Mouse (Mus musculus) kidney, embryonic 15.5 days (tissue): ENCODE data around the gene Syce3. TPM values are rescaled to one million over a fixed set of nuclear protein-coding genes. Genes with fewer than 3 reads are reported as not detected.
A peak's percentile ranks its signal among the peaks of the same experiment; 100 is the strongest.

ENCODE experiments used
- ATAC-seq: fragments of 200-750 bp; cut with Nextera tagmentation; replicated peaks from 2 replicates; pipeline ENCODE4 v1.8.0; 2017; ENCODE audit warnings: moderate TSS enrichment; ENCODE audit not compliant: low FRiP score
- H3K27ac ChIP-seq: fragments of 300-500 bp; sonication (generic); 2 replicates; pipeline ENCODE4 v1.5.1; 2015; ENCODE audit warnings: mild to moderate bottlenecking, inconsistent platforms
- H3K27me3 ChIP-seq: fragments of 300-500 bp; sonication (generic); 2 replicates; pipeline ENCODE4 v1.6.1; 2015; ENCODE audit warnings: inconsistent platforms
- H3K36me3 ChIP-seq: fragments of 300-500 bp; sonication (generic); 2 replicates; pipeline ENCODE4 v1.6.1; 2015; ENCODE audit warnings: inconsistent platforms
- H3K4me1 ChIP-seq: fragments of 300-500 bp; sonication (generic); 2 replicates; pipeline ENCODE4 v1.6.1; 2015; ENCODE audit warnings: inconsistent platforms
- H3K4me2 ChIP-seq: fragments of 300-500 bp; sonication (generic); 2 replicates; pipeline ENCODE4 v1.6.1; 2015; ENCODE audit warnings: moderate library complexity, mild to moderate bottlenecking, inconsistent platforms
- H3K4me3 ChIP-seq: fragments of 300-500 bp; sonication (generic); replicated peaks from 2 replicates; pipeline ENCODE4 v1.5.1; 2015; ENCODE audit warnings: mild to moderate bottlenecking, inconsistent platforms
- H3K9ac ChIP-seq: fragments of 300-500 bp; sonication (generic); 2 replicates; pipeline ENCODE4 v1.6.1; 2015; ENCODE audit warnings: mild to moderate bottlenecking, inconsistent platforms
- H3K9me3 ChIP-seq: fragments of 300-500 bp; sonication (generic); replicated peaks from 2 replicates; pipeline ENCODE4 v1.6.1; 2016; ENCODE audit warnings: inconsistent platforms
- WGBS: fragments of 180-500 bp; shearing (Covaris S2); methylation state at CpG from one replicate; pipeline ENCODE4 v1.1.7; 2015; ENCODE audit warnings: mixed read lengths; 5-methylcytosine and 5-hydroxymethylcytosine counted together
- polyA plus RNA-seq: library from polyadenylated mRNA; unstranded; fragments of >200 nt; fragmentation: Nextera tagmentation; extraction: Ambion mirVana; gene quantifications from 2 replicates; pipeline ENCODE4 v1.2.1, GENCODE M21; 2015

Syce3 gene
- polyA plus RNA-seq, 1 experiment from 2014 or later = not detected

- Histone ChIP-seq H3K9me3 (no peaks in the 10 kb centered on the region), H3K27ac (no peak within 1 kb of the TSS), H3K4me1 (peaks cover 49% of the 10 kb centered on the region), H3K4me3 (peak within 1 kb of the TSS; percentile 4; the same call in 1 of the 2 replicates), H3K27me3 (peaks cover 57% of the 10 kb centered on the region), H3K4me2 (peak within 1 kb of the TSS; percentile 40), H3K9ac (no peak within 1 kb of the TSS), H3K36me3 (peaks cover 8% of the 10 kb centered on the region)
- ATAC-seq = no peak
- WGBS = 19% methylated on average over 16 of the region's 16 CpGs
Observed at GRCm38 (mm10) chr15:89376957-89377356, 33.3 kb downstream of the Syce3 start, which contains the start of gene Tymp. Gene Tymp (minus strand): TSS chr15:89377039.

DNA sequence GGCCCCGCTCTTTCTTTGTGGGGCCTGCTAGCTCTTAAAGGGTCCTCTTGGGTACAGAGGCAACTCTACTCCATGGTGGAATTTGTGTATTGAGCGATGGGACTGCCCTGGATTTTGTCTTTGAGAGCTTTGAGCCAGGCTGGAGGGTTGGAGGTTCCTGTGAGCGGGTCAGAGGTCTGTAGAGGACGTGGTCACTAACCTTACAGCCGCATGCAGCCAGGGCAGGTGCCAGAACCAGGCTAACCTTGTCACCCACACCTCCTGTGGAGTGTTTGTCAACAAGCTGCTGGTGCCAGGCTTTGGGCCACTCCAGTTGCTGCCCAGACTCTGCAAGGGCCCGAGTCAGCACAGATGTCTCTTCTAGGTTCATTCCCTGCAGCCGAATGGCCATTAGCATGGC is 34.3 kb downstream of the Syce3 start:
- no peak overlapping the region for H3K4me3 ChIP-seq
- WGBS = 78% methylated on average over 7 of the region's 7 CpGs
- H3K36me3 ChIP-seq = peaks cover 18% of the 10 kb centered on the region
- peaks cover 51% of the 10 kb centered on the region for H3K27me3 ChIP-seq
- peaks cover 49% of the 10 kb centered on the region for H3K4me1 ChIP-seq
- H3K9me3 ChIP-seq = no peaks in the 10 kb centered on the region
- no peak overlapping the region for H3K9ac ChIP-seq
- no peak overlapping the region for H3K27ac ChIP-seq
- ATAC-seq = no peak
- H3K4me2 ChIP-seq = no peak overlapping the region

GRCm38 (mm10) chr15:89374801-89375534 is 35.3 kb downstream of the Syce3 start:
- peaks cover 49% of the 10 kb centered on the region for H3K4me1 ChIP-seq
- no peak overlapping the region for H3K4me2 ChIP-seq
- peaks cover 28% of the 10 kb centered on the region for H3K36me3 ChIP-seq
- peaks cover 42% of the 10 kb centered on the region for H3K27me3 ChIP-seq
- ATAC-seq = no peak
- H3K9me3 ChIP-seq = no peaks in the 10 kb centered on the region
- H3K9ac ChIP-seq = 0 out of 2 replicates have a peak overlapping the region, but pooled peaks have one; percentile 79
- 92% methylated on average over 17 of the region's 17 CpGs for WGBS
- H3K4me3 ChIP-seq = 0 out of 2 replicates have a peak overlapping the region, but pooled peaks have one; percentile 69
- H3K27ac ChIP-seq = no peak overlapping the region

- Histone ChIP-seq H3K4me3 (peak overlapping the region; percentile 69), H3K9ac (peak overlapping the region; percentile 79), H3K4me2 (peak overlapping the region; percentile 95), H3K27me3 (peaks cover 37% of the 10 kb centered on the region), H3K9me3 (no peaks in the 10 kb centered on the region), H3K4me1 (peaks cover 47% of the 10 kb centered on the region), H3K27ac (peak overlapping the region; percentile 97), H3K36me3 (peaks cover 35% of the 10 kb centered on the region)
- ATAC-seq = no peak
- WGBS = 45% methylated on average over 9 of the region's 9 CpGs
Observed at GRCm38 (mm10) chr15:89374340-89374739, 36.0 kb downstream of the Syce3 start.

DNA sequence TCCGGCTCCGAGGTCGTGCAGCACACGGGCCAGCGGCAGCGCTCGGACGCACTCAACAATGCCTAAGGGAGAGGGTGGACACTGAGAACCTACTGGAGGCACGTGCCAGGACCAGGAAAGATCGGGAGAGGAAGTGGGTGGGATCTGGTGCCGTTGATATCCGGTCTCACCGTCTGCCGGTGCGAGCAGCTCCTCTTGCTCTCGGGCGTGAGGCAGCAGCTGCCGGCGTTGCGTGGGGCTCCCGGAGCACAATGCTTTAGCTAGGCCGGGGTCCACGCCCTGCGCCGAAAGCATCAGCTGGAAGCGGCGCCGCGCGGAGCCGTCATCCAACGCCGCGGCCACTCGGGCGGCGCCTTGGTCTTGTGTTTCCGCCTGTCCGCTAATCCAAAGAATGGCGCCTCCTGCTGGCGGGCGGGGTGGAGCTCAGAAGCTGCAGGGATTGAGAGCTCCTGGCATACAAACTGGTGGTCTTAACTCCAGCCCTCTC is 36.5 kb downstream of the Syce3 start, which contains the start of gene Sco2:
TSS of gene Sco2 (minus strand) at position 85 of the 487 bp plus-strand sequence.
- H3K36me3 ChIP-seq = peaks cover 40% of the 10 kb centered on the region
- WGBS = under 1% methylated on average over 42 of the region's 42 CpGs

DNA sequence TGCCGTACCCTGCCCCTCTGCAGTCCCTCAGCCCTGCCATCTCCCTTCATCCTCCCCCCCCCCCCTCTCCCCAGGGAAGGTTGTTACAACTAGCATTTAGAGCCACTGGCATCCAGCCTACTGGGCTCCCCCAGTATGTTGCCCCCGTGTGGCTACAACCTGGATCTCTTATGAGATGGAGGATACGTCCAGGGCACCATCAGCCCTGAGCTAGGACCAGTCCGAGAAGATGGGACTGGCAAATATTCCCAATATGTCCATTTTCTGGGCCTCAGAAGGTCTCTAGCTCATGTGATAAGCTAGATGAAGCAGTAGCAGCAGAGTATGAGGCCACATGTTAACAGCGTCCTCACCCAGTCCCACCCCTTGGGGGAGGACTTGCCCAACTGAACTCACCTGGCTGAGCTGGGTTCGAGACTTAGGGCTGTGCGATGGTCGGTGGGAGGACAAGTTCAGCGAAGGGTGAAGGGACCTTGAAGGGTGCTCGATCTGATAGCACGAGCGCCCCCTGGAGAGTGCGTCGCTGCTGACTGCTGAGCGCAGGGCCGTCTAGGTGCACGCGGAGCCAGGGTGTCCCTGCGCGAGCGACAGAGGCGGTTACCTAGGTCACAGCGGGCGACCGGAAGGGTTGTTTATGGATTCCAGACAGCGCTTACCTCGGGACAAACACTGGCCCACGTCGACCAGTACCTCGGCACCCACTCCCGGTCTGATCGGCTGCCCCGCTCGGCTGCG is 37.1 kb downstream of the Syce3 start:
- under 1% methylated on average over 35 of the region's 35 CpGs for WGBS
- H3K4me3 ChIP-seq = peak overlapping the region; percentile 69
- peaks cover 36% of the 10 kb centered on the region for H3K4me1 ChIP-seq

More for the DNA sequence above, 36.5 kb downstream of the Syce3 start, which contains the start of gene Sco2:
- peak; percentile 80 for ATAC-seq
- H3K27me3 ChIP-seq = peaks cover 31% of the 10 kb centered on the region
- H3K4me1 ChIP-seq = peaks cover 42% of the 10 kb centered on the region
- H3K4me2 ChIP-seq = peak within 1 kb of the TSS; percentile 95
- no peaks in the 10 kb centered on the region for H3K9me3 ChIP-seq
- peak within 1 kb of the TSS; percentile 97 for H3K27ac ChIP-seq
- peak within 1 kb of the TSS; percentile 79 for H3K9ac ChIP-seq
- H3K4me3 ChIP-seq = peak within 1 kb of the TSS; percentile 69

GRCm38 (mm10) chr15:89372536-89372935 is 37.8 kb downstream of the Syce3 start:
- Histone ChIP-seq H3K9ac (peak overlapping the region; percentile 79; the same call in 1 of the 2 replicates), H3K36me3 (peaks cover 53% of the 10 kb centered on the region), H3K27me3 (peaks cover 19% of the 10 kb centered on the region), H3K27ac (peak overlapping the region; percentile 97; the same call in 1 of the 2 replicates), H3K4me1 (peaks cover 30% of the 10 kb centered on the region), H3K4me2 (peak overlapping the region; percentile 95), H3K4me3 (peak overlapping the region; percentile 69), H3K9me3 (no peaks in the 10 kb centered on the region)
- no peak for ATAC-seq
- 79% methylated on average over 7 of the region's 7 CpGs for WGBS

More for the DNA sequence above, 37.1 kb downstream of the Syce3 start:
- H3K27me3 ChIP-seq = peaks cover 25% of the 10 kb centered on the region
- peaks cover 46% of the 10 kb centered on the region for H3K36me3 ChIP-seq
- peak; percentile 87 for ATAC-seq
- H3K9me3 ChIP-seq = no peaks in the 10 kb centered on the region
- peak overlapping the region; percentile 97 for H3K27ac ChIP-seq
- H3K4me2 ChIP-seq = peak overlapping the region; percentile 95
- peak overlapping the region; percentile 79 for H3K9ac ChIP-seq

DNA sequence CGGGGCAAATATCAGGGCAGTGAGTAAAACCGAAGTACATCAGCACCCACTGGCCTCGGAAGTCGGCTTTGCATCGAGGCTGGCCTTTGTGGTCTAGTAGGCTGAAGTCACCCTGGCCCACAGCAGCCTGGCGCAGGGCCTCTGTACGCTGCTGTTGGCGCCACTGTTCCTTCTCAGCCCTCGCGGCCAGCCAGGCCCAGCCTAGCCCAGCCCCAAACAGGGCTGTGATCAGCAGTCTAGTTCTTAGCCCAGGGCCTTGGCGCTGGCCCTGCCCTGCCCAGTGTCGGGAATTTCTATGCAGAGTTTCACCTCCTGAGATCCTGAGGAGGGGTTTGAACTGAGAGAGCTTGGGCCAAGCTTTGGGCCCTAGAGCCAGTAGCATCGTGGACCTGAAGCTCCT is 38.2 kb downstream of the Syce3 start:
- peaks cover 57% of the 10 kb centered on the region for H3K36me3 ChIP-seq
- no peak overlapping the region for H3K27ac ChIP-seq

GRCm38 (mm10) chr15:89365141-89365551 is 45.2 kb downstream of the Syce3 start:
- Histone ChIP-seq H3K9me3 (no peaks in the 10 kb centered on the region), H3K4me1 (no peaks in the 10 kb centered on the region), H3K27ac (no peak overlapping the region), H3K4me2 (no peak overlapping the region), H3K27me3 (no peaks in the 10 kb centered on the region), H3K9ac (no peak overlapping the region), H3K36me3 (peaks cover 100% of the 10 kb centered on the region), H3K4me3 (no peak overlapping the region)
- ATAC-seq = no peak
- WGBS = 92% methylated on average over 4 of the region's 4 CpGs

More for the DNA sequence above, 38.2 kb downstream of the Syce3 start:
- H3K4me2 ChIP-seq = no peak overlapping the region; the same call in 1 of the 2 replicates
- no peak overlapping the region for H3K9ac ChIP-seq
- whole genome bisulfite sequencing = 89% methylated on average over 13 of the region's 13 CpGs
- H3K4me3 ChIP-seq = no peak overlapping the region
- H3K27me3 ChIP-seq = peaks cover 14% of the 10 kb centered on the region
- no peak for ATAC-seq
- H3K9me3 ChIP-seq = no peaks in the 10 kb centered on the region
- peaks cover 26% of the 10 kb centered on the region for H3K4me1 ChIP-seq

GRCm38 (mm10) chr15:89363051-89363450 is 47.3 kb downstream of the Syce3 start:
- no peaks in the 10 kb centered on the region for H3K9me3 ChIP-seq
- no peak overlapping the region for H3K27ac ChIP-seq
- ATAC-seq = no peak
- no peaks in the 10 kb centered on the region for H3K27me3 ChIP-seq
- H3K9ac ChIP-seq = no peak overlapping the region
- H3K4me3 ChIP-seq = no peak overlapping the region
- peaks cover 3% of the 10 kb centered on the region; the same call in 1 of the 2 replicates for H3K4me1 ChIP-seq
- 90% methylated on average over 7 of the region's 7 CpGs for WGBS
- H3K4me2 ChIP-seq = no peak overlapping the region
- H3K36me3 ChIP-seq = peaks cover 91% of the 10 kb centered on the region

- Histone ChIP-seq H3K4me1 (peaks cover 27% of the 10 kb centered on the region), H3K9ac (no peak overlapping the region), H3K27ac (no peak overlapping the region), H3K4me2 (no peak overlapping the region), H3K36me3 (peaks cover 54% of the 10 kb centered on the region), H3K27me3 (no peaks in the 10 kb centered on the region), H3K4me3 (no peak overlapping the region), H3K9me3 (no peaks in the 10 kb centered on the region)
- 80% methylated on average over 3 of the region's 3 CpGs for WGBS
- ATAC-seq = no peak
Observed at GRCm38 (mm10) chr15:89358784-89359183, 51.5 kb downstream of the Syce3 start.
